Mouse (Mus musculus) cortical plate, adult 2 months (tissue): ENCODE data around the gene Otol1.

Experiments
- CTCF ChIP-seq: fragments of 200-500 bp; IDR thresholded peaks from 2 replicates; pipeline ENCODE4 v1.5.1; 2011; ENCODE audit warnings: mild to moderate bottlenecking, control low read depth, low read length; ENCODE audit not compliant: insufficient read depth; ENCODE audit errors: extremely low read depth
- POLR2A ChIP-seq: fragments of 200-500 bp; IDR thresholded peaks from 2 replicates; pipeline ENCODE4 v1.6.1; 2011; ENCODE audit warnings: mild to moderate bottlenecking, low read length, control low read depth; ENCODE audit not compliant: insufficient read depth; ENCODE audit errors: extremely low read depth

DNA sequence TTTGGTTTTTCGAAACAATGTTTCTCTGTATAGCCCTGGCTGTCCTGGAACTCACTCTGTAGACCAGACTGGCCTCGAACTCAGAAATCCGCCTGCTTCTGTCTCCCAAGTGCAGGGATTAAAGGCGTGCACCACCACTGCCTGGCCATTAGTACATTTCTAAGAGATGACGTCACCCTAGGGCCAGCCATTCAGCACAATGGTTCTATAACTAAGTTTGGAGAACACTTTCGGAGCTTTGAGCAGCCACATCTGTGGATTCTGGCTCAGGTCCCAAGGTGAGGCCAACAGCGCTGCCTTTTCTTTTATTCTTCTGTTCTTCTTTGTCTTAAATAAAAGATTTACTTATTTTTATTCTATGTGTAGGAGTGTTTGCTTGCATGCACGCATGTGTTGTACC lies 3.0 kb upstream of the Otol1 start:
- TF ChIP-seq CTCF (no peak), POLR2A (no peak)
